Mouse (Mus musculus): ENCODE data around the gene Rgs4.

DNA sequence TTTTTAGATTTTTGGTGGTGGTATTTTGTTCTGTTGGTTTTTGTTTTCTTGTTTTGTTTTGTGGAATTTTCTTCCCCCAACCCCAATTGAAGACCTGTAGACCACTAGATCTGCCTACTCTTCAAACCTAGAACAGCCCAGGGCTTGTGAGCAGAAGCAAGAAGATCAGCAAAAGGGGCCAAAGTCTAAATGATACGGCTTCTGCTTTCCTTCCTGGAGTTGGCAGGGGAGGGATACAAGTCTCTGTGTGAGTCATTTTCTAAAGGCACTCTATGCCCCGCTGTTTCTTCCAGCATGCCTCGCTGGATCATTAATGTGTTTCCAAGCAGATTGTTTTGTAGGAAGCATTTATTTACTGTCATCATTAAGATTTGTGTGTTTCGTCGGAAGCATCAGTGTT, 6.3 kb downstream of the Rgs4 start:
- TF ChIP-seq CTCF (IDR thresholded peaks at IDR 0.05; ENCODE audit: control insufficient read depth, insufficient read depth, insufficient replicate concordance, low read depth, low read length) (no peak), POLR2A (IDR thresholded peaks at IDR 0.05; ENCODE audit: control insufficient read depth, low read depth, low read length) (no peak)

All from testis, adult 2 months (tissue).